Mouse (Mus musculus) ES-Bruce4 (cell line): ENCODE results near the gene Frs3.

Experiments
- CTCF ChIP-seq: IDR thresholded peaks from one replicate; pipeline ENCODE4 v1.8.1; 2011; ENCODE audit warnings: low read depth, low read length
- EP300 ChIP-seq: IDR thresholded peaks from 2 replicates; pipeline ENCODE4 v1.6.1; 2011; ENCODE audit warnings: low read depth, low read length; ENCODE audit not compliant: insufficient read depth

- TF ChIP-seq CTCF = no peak
- no peak for TF ChIP-seq EP300
Observed at GRCm38 (mm10) chr17:47671988-47672310, 16.9 kb upstream of the Frs3 start.
